Mouse (Mus musculus) heart, postnatal 0 days (tissue): ENCODE measurements at regions not wholly inside any gene's neighbourhood (a gene's known extent, or its start where the extent isn't known, plus 50 kb on each side); places are given as distances from the start of the nearest gene placed in this dataset.

Experiments used
- CTCF ChIP-seq: IDR thresholded peaks from 2 replicates; pipeline ENCODE4 v1.5.1; 2016; ENCODE audit warnings: antibody characterized with exemption, control low read depth, low read depth
- EP300 ChIP-seq: IDR thresholded peaks from 2 replicates; pipeline ENCODE4 v1.6.1; 2016; ENCODE audit warnings: antibody characterized with exemption, low read depth

GRCm38 (mm10) chr1:90412511-90413045 lies 190.2 kb upstream of the Cops8 start:
- TF ChIP-seq CTCF (no peak), EP300 (no peak)
